Mouse (Mus musculus): ENCODE measurements around the gene Lhx3. TPM values are rescaled to one million over a fixed set of nuclear protein-coding genes. Genes with fewer than 3 reads are reported as not detected.
A peak's percentile ranks its signal among the peaks of the same experiment; 100 is the strongest.

Lhx3 gene
- not detected in 2 replicates for polyA plus RNA-seq (2015; fragmentation: Nextera tagmentation; extraction: Ambion mirVana)

DNA sequence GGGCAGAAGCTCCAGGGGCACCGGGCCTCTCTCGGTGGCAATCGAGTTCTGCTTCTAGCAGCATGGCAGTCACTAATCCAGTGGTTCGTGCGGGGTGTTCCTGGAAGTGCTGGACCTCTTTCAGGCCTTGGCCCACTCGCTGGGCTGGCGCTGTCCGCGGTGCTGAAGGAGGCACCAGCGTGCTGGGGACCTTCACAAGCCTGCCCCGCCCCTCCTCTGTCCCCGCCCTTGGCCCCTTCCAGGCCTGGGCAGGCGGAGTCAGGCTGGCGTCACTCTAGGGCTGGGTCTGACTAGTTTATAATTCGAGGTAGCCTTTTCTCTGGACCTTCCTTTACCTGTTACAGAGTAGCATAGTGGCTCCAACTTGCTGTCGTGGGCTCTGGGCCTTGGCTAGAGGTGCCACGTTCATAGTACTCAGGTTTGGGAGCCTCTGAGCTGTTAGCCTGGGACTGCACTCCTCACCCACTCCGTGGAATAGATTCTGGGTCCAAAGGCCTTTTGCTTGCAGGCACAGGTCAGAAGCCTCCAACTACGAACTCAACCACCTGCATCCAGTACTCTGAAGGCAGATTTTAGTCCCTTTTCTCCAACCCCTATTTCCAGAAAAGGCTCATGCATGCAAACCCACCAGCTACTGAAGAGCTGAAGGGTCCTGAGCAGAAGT lies at the start of gene Lhx3:
Lhx3 (minus strand) TSS at position 164 of the 664 bp plus-strand sequence.
- no peak within 1 kb of the TSS for H3K4me3 ChIP-seq (ENCODE audit: low read depth, low read length)
- H3K27ac ChIP-seq (ENCODE audit: low read length): no peak within 1 kb of the TSS
- ATAC-seq (peak; percentile 96), DNase-seq (ENCODE audit: low spot score) (peak; percentile 90)
- 5% methylated on average over 19 of the region's 19 CpGs for WGBS
- no peak within 1 kb of the TSS for H3K4me2 ChIP-seq (replicated peaks; ENCODE audit: low read depth, low read length)
- peaks cover 9% of the 10 kb centered on the region; the same call in 1 of the 2 replicates for H3K36me3 ChIP-seq (ENCODE audit: insufficient read depth, low read length)
- peaks cover 48% of the 10 kb centered on the region for H3K27me3 ChIP-seq (replicated peaks; ENCODE audit: insufficient read depth, low read length)
- no peaks in the 10 kb centered on the region for H3K9me3 ChIP-seq (ENCODE audit: low read length)
- TF ChIP-seq CTCF (IDR thresholded peaks at IDR 0.05) (no peak), EP300 (IDR thresholded peaks at IDR 0.05) (no peak)
- H3K9ac ChIP-seq (replicated peaks; ENCODE audit: low read depth): no peak within 1 kb of the TSS
- H3K4me1 ChIP-seq (ENCODE audit: insufficient read depth, low read depth, low read length): no peaks in the 10 kb centered on the region

GRCm38 (mm10) chr2:26257315-26258096 lies 49.4 kb upstream of the Lhx3 start:
- DNase-seq (ENCODE audit: low spot score) (no peak), ATAC-seq (no peak)
- WGBS: 85% methylated on average over 16 of the region's 16 CpGs
- TF ChIP-seq EP300 (IDR thresholded peaks at IDR 0.05): no peak
- H3K27me3 ChIP-seq (replicated peaks; ENCODE audit: insufficient read depth, low read length): no peaks in the 10 kb centered on the region
- no peaks in the 10 kb centered on the region for H3K36me3 ChIP-seq (ENCODE audit: insufficient read depth, low read length)
- H3K9me3 ChIP-seq (ENCODE audit: low read length): no peaks in the 10 kb centered on the region
- H3K4me2 ChIP-seq (replicated peaks; ENCODE audit: low read depth, low read length): no peak overlapping the region
- H3K4me1 ChIP-seq (ENCODE audit: insufficient read depth, low read depth, low read length): no peaks in the 10 kb centered on the region
- no peak overlapping the region for H3K4me3 ChIP-seq (ENCODE audit: low read depth, low read length)
- no peak overlapping the region for H3K9ac ChIP-seq (replicated peaks; ENCODE audit: low read depth)
- H3K27ac ChIP-seq (ENCODE audit: low read length): no peak overlapping the region

DNA sequence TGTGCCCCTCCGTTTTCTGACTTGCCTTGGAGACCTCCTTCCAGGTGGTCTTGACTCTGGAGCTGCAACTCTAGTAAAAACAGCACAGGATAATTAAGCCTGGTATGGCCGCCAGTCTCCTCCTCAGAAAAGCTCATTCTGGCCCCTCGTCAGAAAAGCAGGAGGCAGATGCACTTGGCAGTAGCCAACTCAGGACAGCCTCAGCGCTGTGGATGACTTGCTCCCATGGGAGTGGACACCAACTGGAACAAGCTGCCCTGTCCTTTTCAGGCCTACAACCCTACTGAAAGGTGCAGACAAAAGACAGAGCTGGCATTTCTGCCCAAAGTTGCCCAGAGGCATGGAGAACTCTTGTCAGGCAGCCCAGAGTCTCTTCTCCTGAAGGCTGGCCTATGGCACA lies 46.7 kb upstream of the Lhx3 start:
- WGBS: 61% methylated on average over 4 of the region's 4 CpGs
- H3K4me3 ChIP-seq (ENCODE audit: low read depth, low read length): no peak overlapping the region
- DNase-seq (ENCODE audit: low spot score): no peak
- H3K27me3 ChIP-seq (replicated peaks; ENCODE audit: insufficient read depth, low read length): no peaks in the 10 kb centered on the region
- no peak overlapping the region for H3K27ac ChIP-seq (ENCODE audit: low read length)
- no peak overlapping the region for H3K4me2 ChIP-seq (replicated peaks; ENCODE audit: low read depth, low read length)
- H3K9me3 ChIP-seq (ENCODE audit: low read length): no peaks in the 10 kb centered on the region
- ATAC-seq: no peak
- TF ChIP-seq EP300 (IDR thresholded peaks at IDR 0.05): no peak
- no peak for TF ChIP-seq CTCF (IDR thresholded peaks at IDR 0.05)
- H3K9ac ChIP-seq (replicated peaks; ENCODE audit: low read depth): no peak overlapping the region
- no peaks in the 10 kb centered on the region for H3K4me1 ChIP-seq (ENCODE audit: insufficient read depth, low read depth, low read length)
- H3K36me3 ChIP-seq (ENCODE audit: insufficient read depth, low read length): no peaks in the 10 kb centered on the region

DNA sequence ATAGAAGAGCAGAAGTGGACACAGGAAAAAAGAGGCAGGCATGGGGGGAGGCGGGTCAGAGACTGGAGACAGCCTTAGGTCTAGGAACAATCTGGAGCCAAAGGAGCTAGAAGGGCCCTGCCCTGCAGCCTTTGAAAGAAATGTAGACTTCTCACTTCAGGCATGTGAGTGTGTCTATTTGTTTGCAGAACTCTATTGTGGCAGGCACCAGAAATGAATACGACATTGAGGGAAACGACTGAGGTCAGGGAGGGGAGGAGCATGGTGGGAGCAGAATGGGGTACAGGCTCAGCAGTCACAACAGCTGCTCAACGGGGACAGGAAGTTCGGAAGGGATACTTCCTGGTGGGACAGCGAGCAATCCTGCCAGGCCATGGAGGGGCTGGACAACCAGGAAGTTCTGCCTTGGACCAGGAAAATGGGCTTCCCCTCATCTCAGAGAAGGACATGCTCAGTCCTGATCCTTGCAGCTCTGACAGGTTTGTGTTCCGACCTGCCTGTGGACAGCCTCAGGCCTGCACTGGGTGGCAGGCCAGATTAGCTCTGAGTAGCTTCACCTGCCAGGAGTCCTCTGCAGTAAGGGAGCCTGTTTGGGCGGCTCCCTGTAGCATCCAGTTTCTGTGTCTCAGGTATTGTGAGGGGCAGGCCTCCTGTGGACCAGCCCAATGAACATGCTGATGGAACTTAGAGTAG lies 44.6 kb upstream of the Lhx3 start:
- Histone ChIP-seq H3K9ac (replicated peaks; ENCODE audit: low read depth) (no peak overlapping the region), H3K27ac (ENCODE audit: low read length) (no peak overlapping the region), H3K4me1 (ENCODE audit: insufficient read depth, low read depth, low read length) (no peaks in the 10 kb centered on the region), H3K4me2 (replicated peaks; ENCODE audit: low read depth, low read length) (no peak overlapping the region), H3K4me3 (ENCODE audit: low read depth, low read length) (no peak overlapping the region), H3K36me3 (ENCODE audit: insufficient read depth, low read length) (no peaks in the 10 kb centered on the region), H3K27me3 (replicated peaks; ENCODE audit: insufficient read depth, low read length) (no peaks in the 10 kb centered on the region), H3K9me3 (ENCODE audit: low read length) (no peaks in the 10 kb centered on the region)
- 32% methylated on average over 8 of the region's 8 CpGs for WGBS
- no peak for TF ChIP-seq CTCF (IDR thresholded peaks at IDR 0.05)
- TF ChIP-seq EP300 (IDR thresholded peaks at IDR 0.05): no peak
- ATAC-seq (no peak; the same call in 1 of the 2 replicates), DNase-seq (ENCODE audit: low spot score) (no peak)

GRCm38 (mm10) chr2:26247531-26247930 lies 39.4 kb upstream of the Lhx3 start:
- Histone ChIP-seq H3K4me1 (ENCODE audit: insufficient read depth, low read depth, low read length) (no peaks in the 10 kb centered on the region), H3K27me3 (replicated peaks; ENCODE audit: insufficient read depth, low read length) (no peaks in the 10 kb centered on the region), H3K4me2 (replicated peaks; ENCODE audit: low read depth, low read length) (no peak overlapping the region), H3K27ac (ENCODE audit: low read length) (no peak overlapping the region), H3K4me3 (ENCODE audit: low read depth, low read length) (no peak overlapping the region), H3K9me3 (ENCODE audit: low read length) (no peaks in the 10 kb centered on the region), H3K36me3 (ENCODE audit: insufficient read depth, low read length) (no peaks in the 10 kb centered on the region), H3K9ac (replicated peaks; ENCODE audit: low read depth) (no peak overlapping the region)
- WGBS: 34% methylated on average over 3 of the region's 3 CpGs
- no peak for DNase-seq (ENCODE audit: low spot score)
- TF ChIP-seq CTCF (IDR thresholded peaks at IDR 0.05) (no peak), EP300 (IDR thresholded peaks at IDR 0.05) (no peak)
- no peak for ATAC-seq

DNA sequence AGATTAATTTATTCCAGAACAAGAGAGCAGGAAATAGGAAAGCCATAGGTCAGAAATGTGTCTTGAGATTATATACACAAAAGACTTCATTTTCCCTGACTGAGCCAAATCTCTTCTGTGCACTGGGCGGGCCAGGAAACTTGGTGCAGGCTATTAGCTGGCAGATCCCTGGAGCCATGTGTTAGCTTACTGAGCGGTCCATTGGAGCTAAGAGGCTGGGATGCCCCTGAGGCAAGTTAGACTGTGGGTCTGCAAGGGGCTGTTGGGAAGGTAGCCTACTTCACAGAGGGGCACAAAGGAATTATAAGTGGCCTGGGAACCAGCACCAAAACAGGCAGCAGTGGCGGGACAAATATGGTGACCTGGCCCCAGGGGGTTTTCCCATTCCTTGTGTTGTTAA lies 32.8 kb upstream of the Lhx3 start:
- ATAC-seq: no peak
- Histone ChIP-seq H3K9ac (replicated peaks; ENCODE audit: low read depth) (no peak overlapping the region), H3K36me3 (ENCODE audit: insufficient read depth, low read length) (no peaks in the 10 kb centered on the region), H3K4me1 (ENCODE audit: insufficient read depth, low read depth, low read length) (no peaks in the 10 kb centered on the region), H3K27ac (ENCODE audit: low read length) (no peak overlapping the region), H3K9me3 (ENCODE audit: low read length) (no peaks in the 10 kb centered on the region), H3K4me3 (ENCODE audit: low read depth, low read length) (no peak overlapping the region), H3K27me3 (replicated peaks; ENCODE audit: insufficient read depth, low read length) (no peaks in the 10 kb centered on the region), H3K4me2 (replicated peaks; ENCODE audit: low read depth, low read length) (no peak overlapping the region)
- peak; percentile 35 for DNase-seq (ENCODE audit: low spot score)
- no peak for TF ChIP-seq EP300 (IDR thresholded peaks at IDR 0.05)
- no peak for TF ChIP-seq CTCF (IDR thresholded peaks at IDR 0.05)
- WGBS: 54% methylated on average over 3 of the region's 3 CpGs
